Mouse (Mus musculus) layer of hippocampus, adult 2 months (tissue): Measurements from ENCODE around the gene Lyrm4. TPM values are rescaled to one million over a fixed set of nuclear protein-coding genes. Genes with fewer than 3 reads are reported as not detected.

ENCODE experiments used
- DNase-seq, 2 experiments: peaks; one replicate each; pipeline ENCODE4 v3.0.0; 2022; ENCODE audit warnings: low spot score in 2 of 2
- H3K27ac ChIP-seq: fragments of 200-600 bp; 2 replicates; pipeline ENCODE4 v1.8.1; 2022
- H3K4me3 ChIP-seq: fragments of 200-600 bp; 2 replicates; pipeline ENCODE4 v1.8.1; 2022; ENCODE audit warnings: mild to moderate bottlenecking
- CTCF ChIP-seq: fragments of 200-600 bp; conservative IDR thresholded peaks from 2 replicates; pipeline ENCODE4 v1.8.1; 2022; ENCODE audit warnings: antibody characterized with exemption, mild to moderate bottlenecking, moderate library complexity
- total RNA-seq, 2 experiments: library from RNA; stranded (reverse); gene quantifications; 2 replicates each; pipeline ENCODE4 v1.2.3; 2021

Gene Lyrm4
- total RNA-seq, 2 experiments from 2014 or later: 19.6 to 20.2 TPM

GRCm38 (mm10) chr13:35968719-35969430 lies 148.5 kb downstream of the Lyrm4 start:
- TF ChIP-seq CTCF: no peak
- DNase-seq: no peak
- peak overlapping the region; percentile 56 for H3K4me3 ChIP-seq

GRCm38 (mm10) chr13:35968131-35968718 lies 149.1 kb downstream of the Lyrm4 start:
- DNase-seq: no peak
- peak overlapping the region; percentile 87 for H3K27ac ChIP-seq
- peak overlapping the region; percentile 56 for H3K4me3 ChIP-seq
- peak; percentile 43 for TF ChIP-seq CTCF

More at GRCm38 (mm10) chr13:35968719-35969430, 148.5 kb downstream of the Lyrm4 start:
- H3K27ac ChIP-seq: peak overlapping the region; percentile 87

DNA sequence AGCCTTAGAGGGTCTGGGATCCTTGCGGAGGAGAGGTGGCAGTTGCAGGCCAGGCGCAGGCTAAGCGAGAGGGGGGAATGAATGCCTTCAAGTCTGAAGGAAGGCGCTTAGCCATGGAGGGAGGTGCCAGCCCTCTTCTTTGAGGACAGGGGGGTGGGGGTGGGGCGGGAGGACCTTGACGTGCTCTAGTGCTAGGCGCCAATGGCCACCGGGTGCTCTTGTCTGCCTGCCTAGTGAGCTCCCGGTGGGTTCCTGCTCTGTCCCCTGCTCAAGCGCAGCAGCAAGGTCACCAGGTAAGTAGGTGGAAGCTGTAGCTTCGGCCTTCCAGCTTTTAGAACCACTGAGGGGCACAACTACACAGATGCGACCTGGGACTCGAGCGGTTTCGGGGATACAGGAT lies 149.6 kb downstream of the Lyrm4 start:
- peak overlapping the region; percentile 56 for H3K4me3 ChIP-seq
- no peak for TF ChIP-seq CTCF
- peak overlapping the region; percentile 87 for H3K27ac ChIP-seq
- no peak for DNase-seq

DNA sequence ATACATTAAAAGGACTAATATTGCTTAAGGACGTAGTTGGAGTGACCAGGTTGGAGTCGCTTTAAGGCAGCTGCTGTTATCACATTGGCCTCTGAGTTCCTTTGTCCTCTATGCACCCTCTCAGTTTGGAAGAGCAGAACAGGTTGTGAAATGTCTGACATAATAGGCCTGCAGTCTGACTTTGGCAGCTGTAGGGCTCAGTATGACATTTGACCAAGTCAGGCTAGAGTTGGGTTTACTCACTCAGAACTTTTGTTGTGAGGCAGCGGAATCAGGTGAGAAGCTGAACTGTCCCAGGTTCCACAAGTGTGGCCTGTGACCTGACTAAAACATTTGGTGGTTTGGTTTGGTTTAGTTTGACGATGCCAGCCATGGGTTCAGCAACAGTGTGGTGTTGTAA lies 153.7 kb downstream of the Lyrm4 start:
- no peak for TF ChIP-seq CTCF
- no peak for DNase-seq
- no peak overlapping the region for H3K4me3 ChIP-seq
- H3K27ac ChIP-seq: no peak overlapping the region

DNA sequence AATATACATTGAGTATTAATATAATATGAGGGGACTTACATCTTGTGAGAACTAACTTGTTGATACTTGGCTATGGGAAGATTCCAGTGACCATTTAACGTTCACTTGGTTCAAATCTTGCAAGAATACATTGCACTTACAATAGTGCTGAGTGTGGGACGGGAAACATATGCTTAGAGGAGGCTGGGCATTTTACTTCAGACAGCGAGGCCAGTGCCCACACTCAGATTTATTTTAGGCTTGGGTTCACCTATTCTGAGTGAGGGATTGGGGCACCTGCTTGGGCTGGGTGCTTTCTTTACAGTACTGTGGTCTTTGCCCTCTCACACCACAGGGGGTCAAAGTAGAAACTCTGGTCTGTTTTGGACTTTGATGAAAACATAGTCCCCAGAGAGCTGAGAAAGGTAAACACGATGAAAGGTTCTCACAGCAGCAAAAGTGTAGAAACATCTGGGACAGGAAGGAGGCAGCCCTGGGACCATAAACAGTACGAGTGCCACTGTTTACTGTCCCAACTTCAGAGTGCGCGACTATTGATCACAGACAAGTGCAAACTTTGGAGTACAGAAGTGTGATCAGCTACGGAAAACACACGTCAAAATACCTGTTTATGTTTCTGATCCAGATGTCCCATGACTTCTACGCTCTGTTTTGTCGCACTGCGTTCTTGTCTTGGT lies 157.8 kb downstream of the Lyrm4 start:
- no peak for TF ChIP-seq CTCF
- no peak for DNase-seq
- H3K4me3 ChIP-seq: no peak overlapping the region
- H3K27ac ChIP-seq: no peak overlapping the region

DNA sequence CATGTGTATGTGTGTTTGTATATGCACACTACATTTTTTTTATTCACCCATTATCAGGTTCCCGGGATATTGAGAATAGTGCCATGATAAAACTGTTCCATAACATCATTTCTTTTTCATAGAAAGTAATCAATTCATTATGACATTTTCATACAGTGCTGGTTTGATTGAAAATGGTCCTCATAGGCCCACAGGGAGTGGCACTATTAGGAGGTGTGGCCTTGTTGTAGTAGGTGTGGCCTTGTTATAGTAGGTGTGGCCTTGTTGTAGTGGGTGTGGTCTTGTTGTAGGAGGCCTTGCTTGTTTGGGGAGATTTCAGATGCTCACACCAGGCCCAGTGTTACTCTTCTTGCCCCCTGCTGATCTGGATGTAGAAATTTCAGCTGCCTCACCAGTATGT lies 158.8 kb downstream of the Lyrm4 start, which contains the start of gene Ppp1r3g:
Ppp1r3g (plus strand) TSS at position 301 of the 400 bp plus-strand sequence.
- no peak for TF ChIP-seq CTCF
- Histone ChIP-seq H3K4me3 (no peak within 1 kb of the TSS), H3K27ac (no peak within 1 kb of the TSS)
- no peak for DNase-seq

DNA sequence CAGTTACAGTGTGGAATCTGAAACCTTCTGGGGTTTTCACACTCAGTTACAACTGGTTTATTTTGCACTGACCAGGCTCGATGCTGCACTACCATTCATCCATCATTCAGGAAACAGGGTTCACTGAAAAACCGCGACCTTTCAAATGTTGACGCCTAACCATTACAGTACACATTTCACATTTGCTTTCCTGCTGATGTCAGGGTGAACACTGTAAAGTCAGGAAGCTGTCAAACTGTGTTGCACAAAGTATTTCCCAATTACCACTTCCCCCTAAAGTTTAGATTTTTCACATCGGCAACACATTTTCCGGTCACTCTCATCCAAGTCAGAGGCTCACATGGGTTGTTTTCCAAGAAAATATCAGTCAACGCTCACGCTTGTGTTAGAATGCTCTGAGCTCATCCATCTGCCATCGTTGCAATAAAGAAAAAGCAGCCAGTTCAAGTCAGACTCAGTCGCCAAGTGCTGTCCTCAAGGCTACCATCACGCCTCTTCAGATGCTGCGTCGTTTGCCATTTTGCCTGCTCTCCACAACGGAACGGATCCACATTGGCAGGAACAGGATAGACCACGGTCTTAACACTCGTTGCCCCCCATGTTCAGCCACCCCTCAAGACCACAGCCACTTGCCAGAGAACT lies 167.4 kb downstream of the Lyrm4 start:
- no peak for TF ChIP-seq CTCF
- Histone ChIP-seq H3K4me3 (no peak overlapping the region), H3K27ac (no peak overlapping the region)
- no peak for DNase-seq

GRCm38 (mm10) chr13:35947354-35948000 lies 169.8 kb downstream of the Lyrm4 start:
- no peak overlapping the region for H3K27ac ChIP-seq
- TF ChIP-seq CTCF: peak; percentile 98
- peak; percentile 69 to 84 for DNase-seq
- no peak overlapping the region for H3K4me3 ChIP-seq

DNA sequence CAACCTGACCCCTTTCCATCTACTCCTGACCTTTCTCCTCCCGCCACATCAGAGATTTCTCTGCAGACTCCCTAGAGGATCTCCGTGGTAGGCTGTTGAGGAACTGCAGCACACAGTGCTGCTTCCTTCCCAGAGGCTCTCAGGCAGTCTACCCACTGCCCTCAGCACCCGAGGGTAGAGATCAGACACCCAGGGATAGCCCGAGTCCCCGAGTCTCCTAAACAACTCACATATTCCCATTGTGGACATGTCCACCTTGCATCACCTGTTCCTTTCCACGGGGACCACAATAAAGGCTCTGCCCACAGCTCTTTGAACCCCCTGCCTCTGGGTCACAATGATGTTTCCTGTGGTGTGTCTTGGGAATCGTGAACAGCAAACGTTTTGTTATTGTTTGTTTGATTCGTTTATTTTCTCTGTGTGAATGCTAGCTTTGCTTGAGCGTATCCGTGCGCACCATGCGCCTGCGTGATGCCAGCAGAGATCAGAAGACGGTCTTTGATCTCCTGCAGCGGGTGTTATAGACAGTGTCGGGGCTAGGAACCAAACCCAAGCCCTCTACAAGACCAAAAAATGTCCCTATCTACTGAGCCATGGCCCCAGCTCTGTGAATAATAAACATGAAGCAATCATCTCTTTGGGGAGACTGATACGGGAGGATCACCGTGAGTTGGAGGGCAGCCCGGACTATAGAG lies 170.5 kb downstream of the Lyrm4 start:
- no peak for DNase-seq
- no peak for TF ChIP-seq CTCF
- Histone ChIP-seq H3K27ac (no peak overlapping the region), H3K4me3 (no peak overlapping the region)

GRCm38 (mm10) chr13:35940934-35941333 lies 176.4 kb downstream of the Lyrm4 start:
- Histone ChIP-seq H3K27ac (no peak overlapping the region), H3K4me3 (no peak overlapping the region)
- no peak for TF ChIP-seq CTCF
- DNase-seq: no peak

GRCm38 (mm10) chr13:35939871-35940665 lies 177.3 kb downstream of the Lyrm4 start:
- no peak for DNase-seq
- no peak for TF ChIP-seq CTCF
- Histone ChIP-seq H3K27ac (no peak overlapping the region), H3K4me3 (no peak overlapping the region)
